Mouse (Mus musculus): ENCODE measurements around the gene Olfr617. TPM values are rescaled to one million over a fixed set of nuclear protein-coding genes. Genes with fewer than 3 reads are reported as not detected.
"Not testable (repeated sequence)": the region's sequence is repeated elsewhere in the genome, so short reads cannot be mapped to it uniquely, and the experiment has no call there.

Gene Olfr617
- polyA plus RNA-seq (2015; fragmentation: Nextera tagmentation; extraction: Ambion mirVana): not detected in 2 replicates

DNA sequence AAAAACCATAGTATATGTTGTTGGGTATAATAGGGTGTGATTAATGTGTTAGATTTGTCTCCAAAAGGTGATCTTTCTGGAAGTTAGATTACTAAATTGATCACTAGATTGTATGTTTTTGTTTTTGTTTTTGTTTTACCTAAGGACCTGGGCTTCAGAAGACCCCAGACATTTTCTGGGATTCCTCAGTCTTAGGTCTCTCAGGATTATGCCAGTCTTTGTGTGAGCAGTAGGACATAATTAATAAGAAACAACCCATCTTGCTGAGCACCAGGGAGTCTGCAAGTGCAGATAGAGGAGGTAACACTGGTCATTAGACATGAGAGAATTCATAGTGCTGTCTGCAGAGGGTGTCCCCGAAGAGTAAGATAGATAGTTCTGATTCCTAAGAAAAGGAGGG lies at the start of gene Olfr617:
TSS of gene Olfr617 (plus strand) at position 301 of the 400 bp plus-strand sequence.
- no peak for ATAC-seq (ENCODE audit: insufficient read depth, low FRiP score)
- Histone ChIP-seq H3K27me3 (ENCODE audit: control insufficient read depth, insufficient read depth, low read length) (no peaks in the 10 kb centered on the region), H3K9ac (ENCODE audit: low read length) (no peak within 1 kb of the TSS), H3K4me3 (replicated peaks; ENCODE audit: low read length) (no peak within 1 kb of the TSS), H3K36me3 (ENCODE audit: control insufficient read depth, insufficient read depth, low read length) (no peaks in the 10 kb centered on the region), H3K9me3 (replicated peaks; ENCODE audit: control insufficient read depth, low read length) (no peaks in the 10 kb centered on the region), H3K4me1 (ENCODE audit: control insufficient read depth, insufficient read depth, low read length) (no peaks in the 10 kb centered on the region), H3K27ac (ENCODE audit: low read length) (no peak within 1 kb of the TSS), H3K4me2 (ENCODE audit: low read depth, low read length) (no peak within 1 kb of the TSS)
- WGBS: 85% methylated on average over 1 of the region's 1 CpGs

DNA sequence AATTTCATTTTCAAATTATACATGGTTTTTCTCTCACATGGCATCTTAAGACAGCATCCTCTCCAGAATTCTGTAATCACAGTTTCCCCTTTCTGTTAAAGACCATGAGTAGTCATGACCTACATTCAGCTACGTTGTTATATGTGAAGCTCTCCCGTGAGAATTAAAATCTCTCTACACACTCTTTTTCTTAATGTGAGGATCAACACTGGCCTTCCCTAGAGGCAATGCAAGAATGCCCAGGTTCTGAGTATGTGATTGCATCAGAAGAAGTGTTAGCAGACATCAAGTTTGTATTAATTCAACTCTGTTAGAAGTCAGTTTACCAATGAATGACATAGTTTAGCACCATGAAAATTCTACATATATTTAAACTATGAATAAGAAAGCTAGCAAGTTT lies 30.2 kb upstream of the Olfr617 start, which contains the start of gene Olfr612:
TSS of gene Olfr612 (minus strand) at position 101 of the 400 bp plus-strand sequence.
- H3K9ac ChIP-seq (ENCODE audit: low read length); H3K27ac ChIP-seq (ENCODE audit: low read length); ATAC-seq (ENCODE audit: insufficient read depth, low FRiP score); H3K4me2 ChIP-seq (ENCODE audit: low read depth, low read length); H3K27me3 ChIP-seq (ENCODE audit: control insufficient read depth, insufficient read depth, low read length); H3K4me1 ChIP-seq (ENCODE audit: control insufficient read depth, insufficient read depth, low read length); H3K9me3 ChIP-seq (replicated peaks; ENCODE audit: control insufficient read depth, low read length); H3K36me3 ChIP-seq (ENCODE audit: control insufficient read depth, insufficient read depth, low read length); H3K4me3 ChIP-seq (replicated peaks; ENCODE audit: low read length): not testable (repeated sequence)
- 73% methylated on average over 2 of the region's 2 CpGs for WGBS

DNA sequence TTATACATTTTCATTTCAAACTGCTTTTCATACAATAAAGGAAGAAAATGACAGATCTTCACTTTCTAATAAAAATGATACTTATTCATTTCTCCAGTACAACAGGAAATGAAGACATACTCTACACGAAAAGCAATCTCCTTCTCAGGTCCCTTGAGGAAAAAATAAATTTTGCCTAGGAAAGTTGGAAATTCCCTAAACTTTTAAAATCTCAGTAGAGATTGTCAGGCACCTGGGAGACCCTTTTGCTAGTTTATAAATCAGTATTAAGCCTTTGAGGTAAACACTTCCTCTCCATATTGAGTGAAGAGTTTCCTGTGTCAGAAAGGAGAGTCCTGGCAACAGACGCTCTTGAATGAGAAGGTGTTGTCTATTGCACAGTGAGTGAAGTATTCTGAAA lies 25.1 kb upstream of the Olfr617 start, which contains the start of gene Olfr613:
TSS of gene Olfr613 (plus strand) at position 301 of the 400 bp plus-strand sequence.
- H3K9ac ChIP-seq (ENCODE audit: low read length): no peak within 1 kb of the TSS
- H3K4me1 ChIP-seq (ENCODE audit: control insufficient read depth, insufficient read depth, low read length): no peaks in the 10 kb centered on the region
- H3K27me3 ChIP-seq (ENCODE audit: control insufficient read depth, insufficient read depth, low read length): no peaks in the 10 kb centered on the region
- no peak for ATAC-seq (ENCODE audit: insufficient read depth, low FRiP score)
- H3K36me3 ChIP-seq (ENCODE audit: control insufficient read depth, insufficient read depth, low read length): no peaks in the 10 kb centered on the region
- H3K27ac ChIP-seq (ENCODE audit: low read length): no peak within 1 kb of the TSS
- H3K4me2 ChIP-seq (ENCODE audit: low read depth, low read length): no peak within 1 kb of the TSS
- no peak within 1 kb of the TSS for H3K4me3 ChIP-seq (replicated peaks; ENCODE audit: low read length)
- H3K9me3 ChIP-seq (replicated peaks; ENCODE audit: control insufficient read depth, low read length): no peaks in the 10 kb centered on the region
- WGBS: 69% methylated on average over 2 of the region's 2 CpGs

DNA sequence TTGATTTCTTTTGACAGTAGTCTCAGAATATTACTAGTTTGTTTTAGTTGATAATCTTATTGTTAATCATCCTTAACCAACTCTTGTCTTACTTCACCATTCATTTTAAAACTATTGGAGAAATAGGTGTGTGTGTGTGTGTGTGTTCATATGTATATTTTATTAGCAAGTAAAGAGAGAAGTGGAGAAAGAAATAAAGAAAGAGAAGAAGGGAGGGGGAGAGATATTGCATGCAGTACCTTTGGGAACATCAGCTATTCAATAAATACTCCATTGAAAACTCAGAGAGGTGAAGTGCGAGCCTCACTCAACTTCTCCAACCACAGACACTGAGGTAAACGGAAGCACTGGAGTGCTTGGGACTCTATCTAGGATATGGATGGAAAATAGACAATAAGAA lies 17.1 kb upstream of the Olfr617 start, which contains the start of gene Olfr615:
TSS of gene Olfr615 (plus strand) at position 301 of the 400 bp plus-strand sequence.
- no peak for ATAC-seq (ENCODE audit: insufficient read depth, low FRiP score)

DNA sequence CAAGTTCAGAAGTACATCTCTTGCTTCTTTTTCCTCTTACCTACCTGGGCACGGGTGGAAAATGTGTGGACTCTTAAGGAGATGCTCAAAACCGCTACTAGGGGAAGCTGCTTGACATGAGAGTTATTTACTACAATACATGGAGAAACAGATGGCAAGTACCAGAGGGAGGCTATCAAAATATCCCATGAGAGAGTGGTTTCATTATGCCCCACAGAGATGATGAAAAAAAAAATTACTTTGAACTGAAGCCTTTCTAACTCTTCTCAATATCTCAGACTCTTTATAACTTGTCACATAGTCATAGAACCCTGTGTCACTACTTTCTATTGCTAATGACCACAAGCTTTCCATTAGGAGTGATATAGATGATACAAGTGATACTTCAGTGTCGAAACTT lies 3.8 kb upstream of the Olfr617 start, which contains the start of gene Olfr616:
TSS of gene Olfr616 (minus strand) at position 101 of the 400 bp plus-strand sequence.
- Histone ChIP-seq H3K4me3 (replicated peaks; ENCODE audit: low read length) (no peak within 1 kb of the TSS), H3K27me3 (ENCODE audit: control insufficient read depth, insufficient read depth, low read length) (no peaks in the 10 kb centered on the region), H3K9me3 (replicated peaks; ENCODE audit: control insufficient read depth, low read length) (no peaks in the 10 kb centered on the region), H3K9ac (ENCODE audit: low read length) (no peak within 1 kb of the TSS), H3K36me3 (ENCODE audit: control insufficient read depth, insufficient read depth, low read length) (no peaks in the 10 kb centered on the region), H3K4me1 (ENCODE audit: control insufficient read depth, insufficient read depth, low read length) (no peaks in the 10 kb centered on the region), H3K4me2 (ENCODE audit: low read depth, low read length) (no peak within 1 kb of the TSS), H3K27ac (ENCODE audit: low read length) (no peak within 1 kb of the TSS)
- 70% methylated on average over 3 of the region's 3 CpGs for WGBS
- no peak for ATAC-seq (ENCODE audit: insufficient read depth, low FRiP score)

More for the DNA sequence above, 17.1 kb upstream of the Olfr617 start, which contains the start of gene Olfr615:
- no peaks in the 10 kb centered on the region for H3K27me3 ChIP-seq (ENCODE audit: control insufficient read depth, insufficient read depth, low read length)
- H3K4me1 ChIP-seq (ENCODE audit: control insufficient read depth, insufficient read depth, low read length): no peaks in the 10 kb centered on the region
- no peak within 1 kb of the TSS for H3K9ac ChIP-seq (ENCODE audit: low read length)
- H3K36me3 ChIP-seq (ENCODE audit: control insufficient read depth, insufficient read depth, low read length): no peaks in the 10 kb centered on the region
- no peak within 1 kb of the TSS for H3K4me2 ChIP-seq (ENCODE audit: low read depth, low read length)
- no peak within 1 kb of the TSS for H3K27ac ChIP-seq (ENCODE audit: low read length)
- WGBS: 76% methylated on average over 2 of the region's 2 CpGs
- no peak within 1 kb of the TSS for H3K4me3 ChIP-seq (replicated peaks; ENCODE audit: low read length)
- no peaks in the 10 kb centered on the region for H3K9me3 ChIP-seq (replicated peaks; ENCODE audit: control insufficient read depth, low read length)

DNA sequence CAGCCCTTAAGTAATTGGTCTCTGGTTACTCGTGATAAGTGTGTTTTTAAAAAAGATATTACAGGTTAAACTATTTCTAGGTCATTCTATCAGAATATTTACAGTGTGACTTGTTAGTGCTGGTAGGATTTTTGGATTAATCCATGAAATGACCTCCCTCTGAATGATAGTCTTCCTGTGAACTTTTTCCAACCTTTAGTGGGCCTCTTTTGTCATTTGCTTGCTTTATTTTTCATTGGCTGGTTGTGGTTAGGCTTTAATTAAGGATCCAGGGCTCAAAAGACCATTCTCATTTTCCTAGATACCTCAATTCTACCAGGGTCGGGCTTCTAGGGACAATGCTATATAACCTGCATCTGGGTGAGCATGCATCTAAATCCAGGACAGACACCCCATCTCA lies 16.9 kb downstream of the Olfr617 start, which contains the start of gene Olfr618:
TSS of gene Olfr618 (plus strand) at position 301 of the 400 bp plus-strand sequence.
- no peak within 1 kb of the TSS for H3K4me3 ChIP-seq (replicated peaks; ENCODE audit: low read length)
- no peak for ATAC-seq (ENCODE audit: insufficient read depth, low FRiP score)
- H3K9ac ChIP-seq (ENCODE audit: low read length): no peak within 1 kb of the TSS
- H3K4me1 ChIP-seq (ENCODE audit: control insufficient read depth, insufficient read depth, low read length): no peaks in the 10 kb centered on the region
- H3K27ac ChIP-seq (ENCODE audit: low read length): no peak within 1 kb of the TSS
- H3K36me3 ChIP-seq (ENCODE audit: control insufficient read depth, insufficient read depth, low read length): no peaks in the 10 kb centered on the region
- no peaks in the 10 kb centered on the region for H3K9me3 ChIP-seq (replicated peaks; ENCODE audit: control insufficient read depth, low read length)
- no peak within 1 kb of the TSS for H3K4me2 ChIP-seq (ENCODE audit: low read depth, low read length)
- H3K27me3 ChIP-seq (ENCODE audit: control insufficient read depth, insufficient read depth, low read length): no peaks in the 10 kb centered on the region
- 54% methylated on average over 2 of the region's 2 CpGs for WGBS

DNA sequence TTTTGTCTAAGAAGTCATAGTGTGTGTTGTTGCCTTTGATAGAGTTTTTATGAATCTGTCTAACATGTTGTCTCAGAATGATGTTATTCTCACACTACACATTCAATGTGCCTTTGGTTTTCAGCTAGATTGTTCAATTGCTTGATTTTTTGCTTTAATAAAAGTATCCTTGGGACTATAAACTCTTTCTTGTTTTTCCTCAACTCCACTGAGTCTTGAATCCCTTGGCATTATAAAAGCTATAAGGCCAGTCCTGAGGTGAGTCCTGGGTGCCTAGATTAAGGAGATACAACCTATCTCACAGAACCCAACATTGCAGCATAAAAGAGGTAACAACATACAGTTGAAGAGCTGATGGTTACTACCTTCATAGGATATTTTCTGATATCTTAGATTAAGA lies 27.4 kb downstream of the Olfr617 start, which contains the start of gene Olfr619:
TSS of gene Olfr619 (plus strand) at position 301 of the 400 bp plus-strand sequence.
- H3K9me3 ChIP-seq (replicated peaks; ENCODE audit: control insufficient read depth, low read length): no peaks in the 10 kb centered on the region
- H3K9ac ChIP-seq (ENCODE audit: low read length): no peak within 1 kb of the TSS
- no peak within 1 kb of the TSS for H3K4me3 ChIP-seq (replicated peaks; ENCODE audit: low read length)
- H3K27me3 ChIP-seq (ENCODE audit: control insufficient read depth, insufficient read depth, low read length): no peaks in the 10 kb centered on the region
- H3K36me3 ChIP-seq (ENCODE audit: control insufficient read depth, insufficient read depth, low read length): no peaks in the 10 kb centered on the region
- no peaks in the 10 kb centered on the region for H3K4me1 ChIP-seq (ENCODE audit: control insufficient read depth, insufficient read depth, low read length)
- no peak within 1 kb of the TSS for H3K4me2 ChIP-seq (ENCODE audit: low read depth, low read length)
- ATAC-seq (ENCODE audit: insufficient read depth, low FRiP score): no peak
- H3K27ac ChIP-seq (ENCODE audit: low read length): no peak within 1 kb of the TSS

DNA sequence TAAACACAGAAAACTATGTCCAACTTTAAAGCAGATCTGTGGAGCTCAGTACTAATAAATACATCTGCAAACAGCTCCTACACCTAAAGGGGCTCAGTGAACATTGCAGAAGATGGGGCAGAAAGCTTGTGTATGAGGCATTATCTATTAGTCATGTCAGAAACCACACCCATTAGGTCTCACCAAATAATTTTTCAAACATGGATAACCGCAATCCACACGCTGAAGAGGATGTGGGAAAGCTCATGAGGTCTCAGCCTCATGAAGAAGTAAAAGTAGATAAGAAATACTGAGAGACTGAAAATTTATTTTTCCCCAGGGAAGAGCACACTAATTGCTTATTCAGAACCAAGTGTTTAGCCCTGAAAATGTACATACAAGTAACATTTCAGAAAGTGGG lies 34.6 kb downstream of the Olfr617 start:
- no peaks in the 10 kb centered on the region for H3K9me3 ChIP-seq (replicated peaks; ENCODE audit: control insufficient read depth, low read length)
- H3K4me1 ChIP-seq (ENCODE audit: control insufficient read depth, insufficient read depth, low read length): no peaks in the 10 kb centered on the region
- H3K27ac ChIP-seq (ENCODE audit: low read length): no peak overlapping the region
- no peak overlapping the region for H3K9ac ChIP-seq (ENCODE audit: low read length)
- 63% methylated on average over 2 of the region's 2 CpGs for WGBS
- H3K27me3 ChIP-seq (ENCODE audit: control insufficient read depth, insufficient read depth, low read length): no peaks in the 10 kb centered on the region
- no peaks in the 10 kb centered on the region for H3K36me3 ChIP-seq (ENCODE audit: control insufficient read depth, insufficient read depth, low read length)
- no peak overlapping the region for H3K4me2 ChIP-seq (ENCODE audit: low read depth, low read length)
- no peak overlapping the region for H3K4me3 ChIP-seq (replicated peaks; ENCODE audit: low read length)
- no peak for ATAC-seq (ENCODE audit: insufficient read depth, low FRiP score)

DNA sequence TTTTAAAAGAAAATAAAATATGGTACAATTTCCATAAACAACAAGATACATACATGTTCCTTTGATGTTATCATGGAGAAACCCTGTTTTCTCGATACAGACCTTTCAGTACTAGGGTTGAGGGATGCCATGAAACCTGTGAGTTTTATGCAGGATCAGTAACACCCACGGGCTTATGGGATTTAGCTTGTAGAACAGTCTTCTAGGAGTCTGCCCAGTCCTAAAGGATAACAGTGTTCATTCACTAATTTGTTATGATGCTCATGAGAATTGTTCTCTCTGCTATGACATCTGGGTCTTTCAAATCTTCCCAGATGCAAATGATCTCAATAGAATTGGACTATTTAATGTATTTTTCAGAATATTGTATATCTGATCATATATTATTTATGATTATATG lies 39.6 kb downstream of the Olfr617 start, which contains the start of gene Olfr620:
TSS of gene Olfr620 (minus strand) at position 101 of the 400 bp plus-strand sequence.
- Histone ChIP-seq H3K9me3 (replicated peaks; ENCODE audit: control insufficient read depth, low read length) (no peaks in the 10 kb centered on the region), H3K4me3 (replicated peaks; ENCODE audit: low read length) (no peak within 1 kb of the TSS), H3K9ac (ENCODE audit: low read length) (no peak within 1 kb of the TSS), H3K36me3 (ENCODE audit: control insufficient read depth, insufficient read depth, low read length) (no peaks in the 10 kb centered on the region), H3K4me2 (ENCODE audit: low read depth, low read length) (no peak within 1 kb of the TSS), H3K27me3 (ENCODE audit: control insufficient read depth, insufficient read depth, low read length) (no peaks in the 10 kb centered on the region), H3K4me1 (ENCODE audit: control insufficient read depth, insufficient read depth, low read length) (no peaks in the 10 kb centered on the region), H3K27ac (ENCODE audit: low read length) (no peak within 1 kb of the TSS)
- whole genome bisulfite sequencing: 70% methylated on average over 2 of the region's 2 CpGs
- no peak for ATAC-seq (ENCODE audit: insufficient read depth, low FRiP score)

All from stomach, embryonic 16.5 days (tissue).